Mouse (Mus musculus): ENCODE data around the gene Tie1. TPM values are rescaled to one million over a fixed set of nuclear protein-coding genes. Genes with fewer than 3 reads are reported as not detected.

Gene Tie1
- polyA plus RNA-seq (2015; fragmentation: Nextera tagmentation; extraction: Ambion mirVana) = 16.1 and 17.9 TPM in 2 replicates

- no peak within 1 kb of the TSS for H3K9ac ChIP-seq (replicated peaks)
- H3K27ac ChIP-seq (replicated peaks) = no peak within 1 kb of the TSS
- H3K27me3 ChIP-seq (replicated peaks) = no peaks in the 10 kb centered on the region
- no peak for ATAC-seq (ENCODE audit: low FRiP score)
- H3K36me3 ChIP-seq = no peaks in the 10 kb centered on the region
- H3K4me1 ChIP-seq = no peaks in the 10 kb centered on the region
- 83% methylated on average over 8 of the region's 8 CpGs for WGBS
- no peak within 1 kb of the TSS for H3K4me3 ChIP-seq (replicated peaks)
- H3K4me2 ChIP-seq = 0 out of 2 replicates have a peak within 1 kb of the TSS, but pooled peaks have one; percentile 6
- no peaks in the 10 kb centered on the region for H3K9me3 ChIP-seq (replicated peaks)
Observed at GRCm38 (mm10) chr4:118489717-118490132, at the start of gene Tie1. Tie1 (minus strand) TSS chr4:118490061.

DNA sequence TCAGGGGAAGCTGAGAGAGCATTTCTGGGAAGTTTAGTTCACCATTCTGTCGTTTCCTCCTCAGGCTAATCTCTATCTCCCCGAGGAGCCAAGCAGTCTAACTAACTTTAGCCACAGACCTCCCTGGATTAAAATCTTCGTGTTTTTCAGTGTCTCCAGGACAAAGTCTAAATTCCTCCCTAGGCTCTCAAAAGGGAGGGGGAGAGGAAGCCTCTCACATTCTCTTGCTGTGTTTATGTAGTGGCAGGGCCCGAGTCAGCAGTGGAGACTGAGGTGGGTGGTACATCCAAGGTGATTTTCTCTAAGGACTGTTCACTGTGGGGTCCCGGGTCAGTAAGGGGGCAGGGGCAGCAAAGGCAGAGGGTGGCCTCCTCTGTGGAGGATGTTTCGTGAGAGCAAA lies 47.9 kb upstream of the Tie1 start:
- no peak overlapping the region for H3K27ac ChIP-seq (replicated peaks)
- H3K27me3 ChIP-seq (replicated peaks) = peaks cover 5% of the 10 kb centered on the region
- no peaks in the 10 kb centered on the region for H3K36me3 ChIP-seq
- WGBS = 61% methylated on average over 6 of the region's 6 CpGs
- H3K9me3 ChIP-seq (replicated peaks) = no peaks in the 10 kb centered on the region
- ATAC-seq (ENCODE audit: low FRiP score) = no peak
- no peak overlapping the region for H3K9ac ChIP-seq (replicated peaks)
- peaks cover under 1% of the 10 kb centered on the region; the same call in 1 of the 2 replicates for H3K4me1 ChIP-seq
- no peak overlapping the region for H3K4me3 ChIP-seq (replicated peaks)
- H3K4me2 ChIP-seq = no peak overlapping the region

GRCm38 (mm10) chr4:118535610-118536009 lies 45.7 kb upstream of the Tie1 start:
- Histone ChIP-seq H3K4me3 (replicated peaks) (no peak overlapping the region), H3K4me2 (no peak overlapping the region), H3K9me3 (replicated peaks) (no peaks in the 10 kb centered on the region), H3K27ac (replicated peaks) (no peak overlapping the region), H3K9ac (replicated peaks) (no peak overlapping the region), H3K36me3 (no peaks in the 10 kb centered on the region), H3K4me1 (no peaks in the 10 kb centered on the region), H3K27me3 (replicated peaks) (no peaks in the 10 kb centered on the region)
- 87% methylated on average over 6 of the region's 6 CpGs for WGBS
- ATAC-seq (ENCODE audit: low FRiP score) = no peak

DNA sequence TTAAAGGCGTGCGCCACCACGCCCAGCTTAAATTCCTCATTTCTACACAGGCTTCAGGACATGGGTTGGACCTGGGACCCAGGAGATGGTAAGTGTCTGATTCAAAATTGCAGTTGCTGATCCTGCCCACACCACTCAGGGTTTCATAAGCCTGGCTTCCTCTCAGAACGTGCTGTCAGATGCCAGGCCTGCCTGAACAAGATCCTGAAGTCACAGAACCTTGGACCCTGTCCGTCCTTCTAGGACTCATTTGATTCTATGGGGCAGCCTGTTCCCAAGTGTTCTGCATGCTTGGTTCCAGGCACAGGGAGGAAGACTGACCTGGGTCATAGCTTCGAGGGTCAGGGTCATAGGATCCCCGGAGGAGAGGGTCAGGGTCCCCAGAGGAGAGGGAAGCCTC lies 43.7 kb upstream of the Tie1 start:
- Histone ChIP-seq H3K9me3 (replicated peaks) (no peaks in the 10 kb centered on the region), H3K4me3 (replicated peaks) (no peak overlapping the region), H3K9ac (replicated peaks) (no peak overlapping the region), H3K4me1 (no peaks in the 10 kb centered on the region), H3K4me2 (no peak overlapping the region), H3K36me3 (no peaks in the 10 kb centered on the region), H3K27me3 (replicated peaks) (no peaks in the 10 kb centered on the region), H3K27ac (replicated peaks) (no peak overlapping the region)
- WGBS = 89% methylated on average over 7 of the region's 7 CpGs
- ATAC-seq (ENCODE audit: low FRiP score) = no peak

GRCm38 (mm10) chr4:118533156-118533555 lies 43.3 kb upstream of the Tie1 start:
- H3K4me3 ChIP-seq (replicated peaks) = no peak overlapping the region
- WGBS = 64% methylated on average over 3 of the region's 4 CpGs
- no peak overlapping the region for H3K9ac ChIP-seq (replicated peaks)
- no peaks in the 10 kb centered on the region for H3K27me3 ChIP-seq (replicated peaks)
- no peaks in the 10 kb centered on the region for H3K4me1 ChIP-seq
- H3K27ac ChIP-seq (replicated peaks) = no peak overlapping the region
- no peaks in the 10 kb centered on the region for H3K36me3 ChIP-seq
- ATAC-seq (ENCODE audit: low FRiP score) = no peak
- H3K4me2 ChIP-seq = no peak overlapping the region
- no peaks in the 10 kb centered on the region for H3K9me3 ChIP-seq (replicated peaks)

- no peaks in the 10 kb centered on the region for H3K9me3 ChIP-seq (replicated peaks)
- no peaks in the 10 kb centered on the region for H3K36me3 ChIP-seq
- ATAC-seq (ENCODE audit: low FRiP score) = no peak
- no peaks in the 10 kb centered on the region for H3K27me3 ChIP-seq (replicated peaks)
- H3K4me1 ChIP-seq = no peaks in the 10 kb centered on the region
- H3K9ac ChIP-seq (replicated peaks) = no peak overlapping the region
- no peak overlapping the region for H3K4me3 ChIP-seq (replicated peaks)
- 81% methylated on average over 5 of the region's 5 CpGs for WGBS
- H3K27ac ChIP-seq (replicated peaks) = no peak overlapping the region
- no peak overlapping the region for H3K4me2 ChIP-seq
Observed at GRCm38 (mm10) chr4:118532663-118533062, 42.8 kb upstream of the Tie1 start.

- WGBS = 84% methylated on average over 6 of the region's 6 CpGs
- Histone ChIP-seq H3K4me3 (replicated peaks) (no peak overlapping the region), H3K4me1 (no peaks in the 10 kb centered on the region), H3K27me3 (replicated peaks) (no peaks in the 10 kb centered on the region), H3K9me3 (replicated peaks) (no peaks in the 10 kb centered on the region), H3K36me3 (no peaks in the 10 kb centered on the region), H3K9ac (replicated peaks) (no peak overlapping the region), H3K4me2 (no peak overlapping the region), H3K27ac (replicated peaks) (no peak overlapping the region)
- no peak for ATAC-seq (ENCODE audit: low FRiP score)
Observed at GRCm38 (mm10) chr4:118527720-118528119, 37.9 kb upstream of the Tie1 start.

DNA sequence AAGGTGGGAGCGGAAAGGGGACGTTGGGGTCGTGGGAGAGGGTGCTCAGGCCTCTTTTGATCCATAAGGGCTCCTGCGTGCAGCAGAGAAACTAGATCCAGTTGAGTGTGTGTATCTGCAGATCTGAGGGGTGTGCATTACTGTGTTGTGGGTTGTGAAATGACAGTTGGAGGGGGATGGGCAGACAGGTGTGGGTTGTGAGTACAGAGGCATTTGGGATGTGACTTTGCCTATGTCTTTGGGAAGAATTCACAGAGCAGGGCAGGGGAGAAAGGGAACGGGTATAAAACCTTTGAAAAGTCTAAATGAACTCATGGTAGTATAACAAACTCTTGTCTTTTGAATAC lies 37.4 kb upstream of the Tie1 start:
- Histone ChIP-seq H3K4me3 (replicated peaks) (no peak overlapping the region), H3K9ac (replicated peaks) (no peak overlapping the region), H3K36me3 (no peaks in the 10 kb centered on the region), H3K4me2 (no peak overlapping the region), H3K27me3 (replicated peaks) (no peaks in the 10 kb centered on the region), H3K27ac (replicated peaks) (no peak overlapping the region), H3K9me3 (replicated peaks) (no peaks in the 10 kb centered on the region), H3K4me1 (no peaks in the 10 kb centered on the region)
- no peak for ATAC-seq (ENCODE audit: low FRiP score)
- 65% methylated on average over 5 of the region's 5 CpGs for WGBS

- no peaks in the 10 kb centered on the region for H3K36me3 ChIP-seq
- no peak within 1 kb of the TSS for H3K4me3 ChIP-seq (replicated peaks)
- no peak within 1 kb of the TSS for H3K9ac ChIP-seq (replicated peaks)
- no peaks in the 10 kb centered on the region for H3K9me3 ChIP-seq (replicated peaks)
- no peak within 1 kb of the TSS for H3K27ac ChIP-seq (replicated peaks)
- no peaks in the 10 kb centered on the region for H3K27me3 ChIP-seq (replicated peaks)
- H3K4me2 ChIP-seq = no peak within 1 kb of the TSS
- ATAC-seq (ENCODE audit: low FRiP score) = no peak
- no peaks in the 10 kb centered on the region for H3K4me1 ChIP-seq
- 47% methylated on average over 17 of the region's 17 CpGs for WGBS
Observed at GRCm38 (mm10) chr4:118526408-118527334, 36.8 kb upstream of the Tie1 start, which contains the start of gene 2610528J11Rik. 2610528J11Rik (plus strand) TSS chr4:118526999.

DNA sequence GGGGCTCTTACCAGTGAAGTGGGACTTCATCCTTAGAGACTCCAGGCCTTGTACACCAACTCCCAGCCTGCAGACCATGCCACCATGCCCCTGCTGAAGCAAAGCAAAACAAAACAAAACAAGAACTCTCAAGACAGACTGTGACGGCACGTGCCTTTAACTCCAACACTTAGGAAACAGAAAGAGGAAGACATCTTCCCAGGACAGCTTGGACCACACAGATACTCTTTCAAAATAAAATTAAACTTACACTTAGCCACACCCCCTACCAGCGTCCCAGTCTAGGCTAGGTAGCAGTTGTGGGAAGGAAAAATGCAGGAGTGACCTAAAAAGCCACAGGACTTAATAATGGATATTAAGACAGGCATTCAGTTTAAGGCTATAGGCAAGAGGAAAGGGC lies 35.9 kb upstream of the Tie1 start:
- no peak for ATAC-seq (ENCODE audit: low FRiP score)
- no peak overlapping the region for H3K9ac ChIP-seq (replicated peaks)
- H3K27me3 ChIP-seq (replicated peaks) = no peaks in the 10 kb centered on the region
- no peak overlapping the region for H3K4me3 ChIP-seq (replicated peaks)
- 80% methylated on average over 3 of the region's 3 CpGs for WGBS
- no peaks in the 10 kb centered on the region for H3K36me3 ChIP-seq
- no peaks in the 10 kb centered on the region for H3K4me1 ChIP-seq
- no peak overlapping the region for H3K27ac ChIP-seq (replicated peaks)
- no peaks in the 10 kb centered on the region for H3K9me3 ChIP-seq (replicated peaks)
- no peak overlapping the region for H3K4me2 ChIP-seq

DNA sequence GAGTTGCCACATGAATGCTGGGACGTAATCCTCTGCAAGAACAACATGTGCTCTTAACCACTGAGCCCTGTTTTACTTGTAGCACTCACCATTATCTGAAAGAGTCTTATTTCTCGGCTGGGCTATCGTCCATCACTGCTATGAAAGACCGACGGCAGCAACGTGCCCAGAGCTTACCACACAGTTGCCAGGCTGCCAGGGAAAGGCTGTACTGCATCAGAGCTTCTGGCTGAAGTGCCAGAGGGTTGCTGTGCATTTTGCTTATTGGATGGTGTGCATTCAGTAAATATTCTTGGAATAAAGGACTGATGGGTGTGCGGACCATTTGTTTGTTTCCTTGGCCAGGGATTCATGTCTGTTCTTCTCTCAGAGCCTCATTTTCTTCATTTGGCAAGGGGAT lies 34.1 kb upstream of the Tie1 start:
- H3K4me1 ChIP-seq = no peaks in the 10 kb centered on the region
- no peak overlapping the region for H3K4me3 ChIP-seq (replicated peaks)
- WGBS = 54% methylated on average over 7 of the region's 7 CpGs
- H3K27me3 ChIP-seq (replicated peaks) = no peaks in the 10 kb centered on the region; the same call in 1 of the 2 replicates
- no peak overlapping the region for H3K4me2 ChIP-seq
- ATAC-seq (ENCODE audit: low FRiP score) = no peak
- no peak overlapping the region for H3K27ac ChIP-seq (replicated peaks)
- no peaks in the 10 kb centered on the region for H3K36me3 ChIP-seq
- H3K9ac ChIP-seq (replicated peaks) = no peak overlapping the region
- no peaks in the 10 kb centered on the region for H3K9me3 ChIP-seq (replicated peaks)

DNA sequence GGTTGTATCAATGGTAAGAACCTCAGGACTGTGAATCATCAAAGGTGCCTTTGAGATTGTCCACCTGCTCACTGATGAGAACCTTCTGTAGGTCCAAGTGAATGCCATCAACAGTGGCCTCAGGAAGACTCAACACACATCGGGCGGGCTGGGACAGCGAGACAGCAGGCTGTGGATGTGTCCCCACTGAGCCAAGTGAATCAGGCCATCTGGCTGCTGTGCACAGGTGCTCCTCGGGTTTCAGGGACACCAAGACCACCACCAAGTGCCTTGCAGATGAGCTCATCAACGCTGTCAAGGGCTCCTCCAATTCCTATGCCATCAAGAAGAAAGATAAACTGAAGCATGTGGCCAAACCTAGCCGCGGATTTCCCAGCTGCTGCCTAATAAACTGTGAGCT lies 32.4 kb upstream of the Tie1 start:
- Histone ChIP-seq H3K4me3 (replicated peaks) (no peak overlapping the region), H3K9ac (replicated peaks) (no peak overlapping the region), H3K9me3 (replicated peaks) (no peaks in the 10 kb centered on the region), H3K27ac (replicated peaks) (no peak overlapping the region), H3K27me3 (replicated peaks) (no peaks in the 10 kb centered on the region; the same call in 1 of the 2 replicates), H3K36me3 (no peaks in the 10 kb centered on the region), H3K4me2 (no peak overlapping the region), H3K4me1 (peaks cover 2% of the 10 kb centered on the region)
- 90% methylated on average over 7 of the region's 7 CpGs for WGBS
- ATAC-seq (ENCODE audit: low FRiP score) = no peak
